Mouse (Mus musculus): ENCODE measurements at regions not wholly inside any gene's neighbourhood (a gene's known extent, or its start where the extent isn't known, plus 50 kb on each side); places are given as distances from the start of the nearest gene placed in this dataset.

DNA sequence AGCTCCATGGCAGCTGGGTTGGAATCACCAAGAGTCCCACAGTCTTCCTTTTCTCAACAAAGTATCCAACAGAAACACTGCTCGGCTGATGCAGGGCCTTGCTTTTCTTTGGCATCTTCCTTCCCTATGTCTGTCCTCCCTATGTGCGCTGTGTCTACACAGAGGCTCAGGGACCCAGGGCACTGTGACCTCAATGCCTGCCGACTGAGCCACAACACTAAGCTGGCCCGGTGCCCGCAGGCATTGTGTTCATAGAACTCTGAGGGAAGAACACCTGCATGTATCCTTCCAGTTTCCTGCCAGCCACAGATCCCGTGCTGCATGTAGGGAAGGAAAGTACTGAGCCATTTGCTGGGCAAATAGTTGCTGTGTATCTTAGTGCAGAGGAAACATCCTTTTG lies 109.2 kb downstream of the Ets2 start:
- no peak for DNase-seq

DNA sequence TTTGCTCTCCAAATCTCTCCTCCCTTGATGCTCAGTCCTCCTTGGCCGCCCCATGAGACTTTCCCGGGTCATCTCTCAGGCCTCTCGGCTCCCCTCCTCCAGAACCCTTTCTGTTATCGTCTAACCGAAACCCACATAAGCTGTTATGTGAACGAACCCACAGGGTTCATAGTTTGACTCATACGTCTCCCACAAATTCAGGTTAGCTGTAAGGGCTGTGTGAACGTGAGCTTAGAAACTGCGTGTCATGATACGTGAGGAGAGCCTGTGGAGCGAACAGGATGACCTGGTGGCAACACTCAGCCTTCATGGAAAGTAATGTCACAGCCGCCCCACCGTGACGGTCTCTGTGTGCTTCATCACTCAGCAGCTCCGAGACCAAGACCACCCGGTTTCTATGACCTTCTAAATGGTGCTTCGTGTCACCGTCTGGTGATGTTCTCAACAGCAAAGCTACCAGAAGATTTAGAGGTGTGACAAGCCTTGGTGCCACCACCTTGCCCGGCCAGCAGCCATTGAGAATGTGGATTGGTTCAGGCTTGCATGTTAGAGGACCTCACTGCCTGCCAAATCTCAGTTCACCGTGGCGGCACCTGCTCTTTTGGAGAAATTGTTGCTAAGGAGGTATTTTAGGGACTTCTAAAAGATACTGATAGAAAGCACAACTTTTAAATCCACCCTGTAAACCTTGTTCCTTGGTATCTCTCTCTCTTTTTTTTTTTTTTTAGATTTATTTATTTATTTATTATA lies 107.4 kb downstream of the Ets2 start:
- DNase-seq: no peak

DNA sequence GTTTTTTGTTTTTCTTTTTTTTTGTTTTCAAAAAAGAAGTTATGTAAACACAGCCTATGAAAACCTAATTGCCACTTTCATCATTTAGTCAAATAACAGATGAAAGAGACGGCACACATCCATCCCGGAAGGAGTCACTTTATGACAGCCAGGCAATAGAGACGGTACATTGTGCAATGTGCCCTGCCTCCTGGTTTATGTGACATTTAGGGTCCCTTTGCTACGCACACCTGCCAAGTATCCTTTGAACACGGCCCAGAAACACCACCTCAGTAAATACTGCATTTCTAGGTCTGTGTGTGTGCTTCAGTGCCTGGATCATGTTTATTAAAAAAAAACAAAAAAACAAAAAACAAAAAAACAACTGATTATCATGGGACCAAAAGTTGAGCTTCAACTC lies 104.6 kb downstream of the Ets2 start:
- no peak for DNase-seq

- no peak for DNase-seq
These were observed 102.3 kb downstream of the Ets2 start for GRCm38 (mm10) chr16:95804199-95804598.

DNA sequence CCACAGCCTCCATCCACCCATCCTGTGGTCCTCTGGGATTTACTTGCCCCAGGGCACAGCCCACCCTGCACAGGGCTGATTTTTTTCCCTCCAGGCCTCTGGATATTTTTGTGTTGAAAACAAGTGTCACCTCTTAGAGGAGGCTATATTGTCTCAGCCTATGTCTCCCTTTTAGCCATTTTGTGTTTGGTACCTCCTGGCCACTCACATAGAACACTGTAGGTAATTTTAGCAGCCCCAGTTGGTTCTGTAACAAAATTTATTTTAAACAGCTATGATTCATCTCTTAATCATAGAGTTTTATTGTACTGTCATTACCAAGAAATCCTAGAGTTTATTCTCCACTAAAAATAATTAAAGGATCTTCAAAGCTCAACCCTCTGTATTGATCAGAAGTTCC lies 100.8 kb downstream of the Ets2 start:
- DNase-seq: no peak

- DNase-seq: no peak
These were observed 100.3 kb downstream of the Ets2 start for GRCm38 (mm10) chr16:95802207-95802606.

DNA sequence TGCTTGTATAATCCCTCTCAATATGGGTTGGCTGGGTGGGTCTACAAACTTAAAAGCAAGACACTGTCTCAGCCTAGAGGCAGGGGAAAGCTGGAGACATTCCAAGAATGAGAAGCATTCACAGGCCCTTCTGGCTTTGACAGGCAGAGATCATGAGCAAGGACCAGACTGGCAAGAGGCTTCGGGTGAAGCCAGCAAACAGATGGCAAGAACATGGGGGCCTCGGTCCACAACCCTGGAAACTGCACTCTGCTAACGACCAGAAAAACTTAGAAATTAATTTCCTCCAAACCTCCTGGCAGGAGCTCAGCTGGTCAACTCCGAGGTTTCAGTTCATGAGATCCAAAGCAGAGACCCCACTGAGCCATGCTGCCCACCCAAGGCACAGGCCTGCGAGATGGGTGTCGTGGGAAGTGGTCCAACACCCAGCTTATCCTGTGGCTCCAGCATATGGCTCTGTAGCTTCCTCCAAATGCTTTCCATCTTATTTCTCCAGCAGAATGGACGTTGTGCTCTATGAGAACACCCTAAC lies 99.1 kb downstream of the Ets2 start:
- no peak for DNase-seq

GRCm38 (mm10) chr16:95798582-95798981 lies 96.7 kb downstream of the Ets2 start:
- DNase-seq: no peak

DNA sequence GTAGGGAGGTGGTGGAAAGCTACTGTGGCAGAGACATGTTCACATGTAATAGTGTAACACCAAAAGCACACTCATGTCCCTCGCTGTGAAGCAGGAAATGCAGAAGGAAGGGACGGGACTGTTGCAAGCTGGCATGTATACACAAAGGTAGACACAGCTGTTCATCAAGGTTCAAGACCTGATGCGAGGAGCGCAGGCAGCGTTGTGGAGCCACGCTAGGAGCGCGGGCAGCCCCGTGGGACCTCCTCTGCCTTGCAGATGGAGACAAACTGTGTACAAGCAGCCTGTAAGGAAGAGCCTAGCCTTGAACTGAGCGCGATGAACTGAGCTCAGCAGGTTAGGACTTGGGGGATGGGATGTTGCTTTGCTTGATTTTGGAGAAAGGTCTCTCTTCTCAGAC lies 96.2 kb downstream of the Ets2 start:
- no peak for DNase-seq

DNA sequence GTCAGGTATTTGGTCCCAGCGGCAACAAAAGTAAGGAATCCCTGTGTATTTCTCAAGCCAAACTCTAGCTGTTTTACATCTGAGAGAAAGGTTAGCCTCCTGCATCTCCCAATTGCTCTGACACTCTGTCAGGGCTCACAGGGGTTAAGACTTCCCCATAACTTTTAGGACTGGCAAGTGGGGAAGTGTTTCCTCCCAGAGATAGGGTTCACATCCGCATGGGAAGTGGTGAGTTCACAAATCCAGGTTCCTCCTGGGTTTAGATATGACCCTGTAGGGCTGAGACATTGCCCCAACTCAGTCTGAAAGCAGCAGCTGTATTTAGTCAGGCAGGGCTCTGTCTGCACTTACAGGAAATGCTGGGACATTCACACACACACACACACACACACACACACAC lies 95.3 kb downstream of the Ets2 start:
- no peak for DNase-seq

DNA sequence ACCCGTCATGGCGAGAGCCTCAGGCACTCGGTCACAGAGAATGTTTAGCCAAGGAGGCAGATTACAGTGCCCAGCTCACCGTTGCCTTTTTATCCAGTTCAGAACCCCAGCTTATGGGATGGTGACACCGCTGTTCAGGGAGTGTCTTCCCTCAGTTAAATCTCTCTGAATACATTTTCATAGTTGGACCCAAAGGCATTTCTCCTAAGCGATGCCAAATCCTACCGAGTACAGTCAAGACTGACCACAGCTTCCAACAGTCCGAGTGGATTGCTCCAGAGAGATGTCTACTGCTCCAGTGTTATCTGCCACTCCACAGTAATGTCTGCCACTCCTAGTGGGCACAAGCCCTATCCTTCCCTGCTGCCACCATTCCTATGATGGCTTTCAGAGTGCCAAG lies 93.0 kb downstream of the Ets2 start:
- no peak for DNase-seq

GRCm38 (mm10) chr16:95794281-95794727 lies 92.4 kb downstream of the Ets2 start:
- no peak for DNase-seq

- no peak for DNase-seq
These were observed 88.8 kb downstream of the Ets2 start for GRCm38 (mm10) chr16:95790691-95791090.

DNA sequence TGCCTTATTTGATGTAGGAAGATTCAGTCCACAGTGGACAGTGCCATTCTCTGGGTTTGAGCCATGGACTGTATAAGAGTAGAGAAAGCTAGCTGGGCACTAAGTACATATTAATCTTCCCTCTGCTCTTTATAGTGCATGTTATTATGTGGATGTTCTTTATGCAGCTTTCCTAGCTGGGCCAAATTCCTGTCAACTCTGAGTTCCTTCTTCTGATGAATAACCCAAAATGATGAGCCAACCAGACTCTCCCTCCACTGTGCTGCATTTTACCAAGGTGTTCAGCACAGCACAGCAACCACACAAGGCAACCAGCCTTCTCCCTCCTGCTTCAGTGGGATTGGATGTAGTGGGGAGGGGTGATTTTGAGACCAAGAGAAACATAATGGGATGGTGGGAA lies 87.7 kb downstream of the Ets2 start:
- no peak for DNase-seq

DNA sequence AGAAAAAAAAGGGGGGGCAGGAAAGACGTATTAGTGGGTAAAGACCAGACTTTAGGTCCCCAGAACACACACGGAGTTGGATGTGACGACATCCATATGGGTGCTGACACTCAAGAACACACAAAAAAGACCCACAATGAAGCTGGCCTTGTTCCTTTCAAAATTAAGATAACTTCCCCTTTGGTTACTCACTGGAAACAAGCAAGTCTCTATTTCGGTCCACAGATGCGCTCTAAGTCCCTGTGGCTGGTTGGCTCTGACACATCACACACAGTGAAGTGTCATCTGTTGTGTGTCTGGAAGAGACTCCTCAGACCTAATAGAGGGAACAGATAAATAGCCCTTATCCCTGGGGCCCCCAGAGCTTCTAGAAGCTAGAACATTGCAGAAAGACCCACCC lies 79.8 kb downstream of the Ets2 start:
- no peak for DNase-seq

- DNase-seq: no peak
These were observed 78.6 kb downstream of the Ets2 start for GRCm38 (mm10) chr16:95780431-95780830.

- DNase-seq: no peak
These were observed 77.2 kb downstream of the Ets2 start for GRCm38 (mm10) chr16:95778845-95779722.

- DNase-seq: peak in 1 of 2 experiments; percentile 12
These were observed 76.3 kb downstream of the Ets2 start for GRCm38 (mm10) chr16:95778173-95778572.

- no peak for DNase-seq
These were observed 74.9 kb downstream of the Ets2 start for GRCm38 (mm10) chr16:95776610-95777363.

- DNase-seq: no peak
These were observed 74.1 kb downstream of the Ets2 start for GRCm38 (mm10) chr16:95776010-95776409.

DNA sequence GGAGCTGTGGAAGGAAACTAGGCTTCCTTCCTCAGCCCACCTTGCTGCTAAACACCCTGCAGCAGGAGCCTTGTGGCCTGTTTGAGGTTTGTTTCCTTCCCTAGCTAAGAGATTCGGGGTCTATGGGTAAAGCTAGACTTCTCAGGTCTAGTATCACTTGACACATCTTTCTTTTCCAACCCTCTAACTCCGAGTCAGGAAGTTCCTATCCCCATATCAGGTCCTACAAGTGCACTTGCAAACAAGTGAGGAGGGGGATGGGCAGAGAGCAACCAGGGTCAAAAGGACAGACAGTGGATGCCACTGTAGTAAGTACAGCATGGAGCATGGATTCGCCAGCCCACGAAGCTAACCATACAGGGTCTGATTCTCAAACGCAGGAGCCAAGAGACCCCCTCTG lies 73.5 kb downstream of the Ets2 start:
- no peak for DNase-seq

DNA sequence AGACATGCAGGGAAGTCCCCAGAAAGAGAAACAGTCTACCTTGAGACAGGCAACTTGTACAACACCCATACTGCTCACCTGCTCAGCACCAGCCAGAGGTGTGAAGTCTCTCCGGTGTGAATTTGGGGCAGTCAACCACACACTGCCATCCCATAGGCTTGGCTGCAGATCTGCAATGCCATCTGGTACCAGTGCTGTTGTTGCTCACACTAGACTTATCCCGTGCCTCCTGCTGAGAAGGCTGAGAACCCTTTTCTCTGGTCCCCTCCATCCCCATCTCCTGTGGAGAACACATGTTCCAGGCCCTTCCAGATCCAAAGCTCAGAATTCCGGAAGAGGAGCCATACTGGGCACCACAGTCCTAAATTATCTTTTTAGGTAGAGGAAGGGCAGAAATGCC lies 71.3 kb downstream of the Ets2 start:
- no peak for DNase-seq

Measured in layer of hippocampus, postnatal 36 days (tissue).